Mouse (Mus musculus) kidney, adult 2 months (tissue): ENCODE results near the gene 4632433K11Rik. TPM values are rescaled to one million over a fixed set of nuclear protein-coding genes. Genes with fewer than 3 reads are reported as not detected.
A peak's percentile ranks its signal among the peaks of the same experiment; 100 is the strongest.

Source experiments
- DNase-seq: peaks from one replicate; pipeline ENCODE4 v3.0.0; 2021
- H3K27ac ChIP-seq: fragments of 200-500 bp; 2 replicates; pipeline ENCODE4 v1.5.1; 2012; ENCODE audit warnings: low read depth, low read length, control low read depth, inconsistent platforms; ENCODE audit not compliant: insufficient read depth
- H3K27me3 ChIP-seq: fragments of 200-500 bp; replicated peaks from 2 replicates; pipeline ENCODE4 v1.6.1; 2012; ENCODE audit warnings: mild to moderate bottlenecking, moderate library complexity, low read length, inconsistent platforms; ENCODE audit not compliant: control insufficient read depth, insufficient read depth
- H3K36me3 ChIP-seq: fragments of 200-500 bp; 2 replicates; pipeline ENCODE4 v1.6.1; 2012; ENCODE audit warnings: mild to moderate bottlenecking, moderate library complexity, low read length, inconsistent platforms; ENCODE audit not compliant: control insufficient read depth, insufficient read depth
- H3K4me1 ChIP-seq: fragments of 200-500 bp; 2 replicates; pipeline ENCODE4 v1.6.1; 2011; ENCODE audit warnings: low read length; ENCODE audit not compliant: control insufficient read depth, insufficient read depth
- H3K4me3 ChIP-seq: fragments of 200-500 bp; 2 replicates; pipeline ENCODE4 v1.5.1; 2011; ENCODE audit warnings: mild to moderate bottlenecking, low read depth, low read length, control low read depth; ENCODE audit not compliant: insufficient read depth
- CTCF ChIP-seq: fragments of 200-500 bp; conservative IDR thresholded peaks from 2 replicates; pipeline ENCODE4 v1.5.1; 2011; ENCODE audit warnings: low read depth, mild to moderate bottlenecking, control low read depth, low read length, moderate library complexity, mixed read lengths; ENCODE audit not compliant: insufficient read depth, insufficient read length
- POLR2A ChIP-seq: fragments of 200-500 bp; IDR thresholded peaks from one replicate; pipeline ENCODE4 v1.6.1; 2011; ENCODE audit warnings: low read depth, low read length, control low read depth
- WGBS: fragments of 180-500 bp; shearing (Covaris S2); methylation state at CpG from one replicate; pipeline ENCODE4 v1.1.7; 2018; 5-methylcytosine and 5-hydroxymethylcytosine counted together
- polyA plus RNA-seq: library from polyadenylated mRNA; depleted of rRNA; stranded (reverse); fragments of >200 nt; gene quantifications from 2 replicates; pipeline ENCODE4 v1.2.3, GENCODE M21; 2012

4632433K11Rik gene
- polyA plus RNA-seq, 1 experiment, result not detected

DNA sequence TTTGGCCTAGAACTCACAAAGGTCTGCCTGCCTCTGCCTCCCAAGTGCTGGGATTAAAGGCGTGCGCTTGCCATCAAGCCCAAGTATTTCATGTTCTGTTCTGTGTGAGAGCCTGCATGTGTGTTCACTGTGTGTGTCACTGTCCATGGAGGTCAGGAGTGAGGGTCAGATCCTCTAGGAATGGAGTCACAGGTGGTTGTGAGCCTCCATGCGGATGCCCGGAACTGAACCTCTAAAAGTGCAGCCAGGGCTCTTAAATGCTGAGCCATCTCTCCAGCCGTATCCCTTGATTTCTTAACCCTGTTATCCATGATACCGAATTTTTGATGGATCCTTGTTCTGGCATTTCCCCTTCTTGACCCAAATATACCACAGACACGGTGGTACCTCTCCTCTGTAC lies 3.1 kb downstream of the 4632433K11Rik start:
- no peak for DNase-seq
- H3K27ac ChIP-seq, result no peak overlapping the region
- no peak overlapping the region for H3K4me3 ChIP-seq
- WGBS, result 94% methylated on average over 7 of the region's 7 CpGs
- peaks cover 3% of the 10 kb centered on the region; the same call in 1 of the 2 replicates for H3K4me1 ChIP-seq
- no peaks in the 10 kb centered on the region for H3K27me3 ChIP-seq
- no peaks in the 10 kb centered on the region; the same call in 1 of the 2 replicates for H3K36me3 ChIP-seq
- TF ChIP-seq CTCF (no peak), POLR2A (no peak)

- DNase-seq, result no peak
- 72% methylated on average over 8 of the region's 8 CpGs for WGBS
- H3K4me3 ChIP-seq, result no peak overlapping the region
- H3K4me1 ChIP-seq, result peaks cover 3% of the 10 kb centered on the region; the same call in 1 of the 2 replicates
- no peaks in the 10 kb centered on the region for H3K27me3 ChIP-seq
- no peaks in the 10 kb centered on the region for H3K36me3 ChIP-seq
- no peak for TF ChIP-seq POLR2A
- TF ChIP-seq CTCF, result no peak
- H3K27ac ChIP-seq, result no peak overlapping the region
Measured at GRCm38 (mm10) chr7:5037467-5037866, 3.5 kb downstream of the 4632433K11Rik start.

DNA sequence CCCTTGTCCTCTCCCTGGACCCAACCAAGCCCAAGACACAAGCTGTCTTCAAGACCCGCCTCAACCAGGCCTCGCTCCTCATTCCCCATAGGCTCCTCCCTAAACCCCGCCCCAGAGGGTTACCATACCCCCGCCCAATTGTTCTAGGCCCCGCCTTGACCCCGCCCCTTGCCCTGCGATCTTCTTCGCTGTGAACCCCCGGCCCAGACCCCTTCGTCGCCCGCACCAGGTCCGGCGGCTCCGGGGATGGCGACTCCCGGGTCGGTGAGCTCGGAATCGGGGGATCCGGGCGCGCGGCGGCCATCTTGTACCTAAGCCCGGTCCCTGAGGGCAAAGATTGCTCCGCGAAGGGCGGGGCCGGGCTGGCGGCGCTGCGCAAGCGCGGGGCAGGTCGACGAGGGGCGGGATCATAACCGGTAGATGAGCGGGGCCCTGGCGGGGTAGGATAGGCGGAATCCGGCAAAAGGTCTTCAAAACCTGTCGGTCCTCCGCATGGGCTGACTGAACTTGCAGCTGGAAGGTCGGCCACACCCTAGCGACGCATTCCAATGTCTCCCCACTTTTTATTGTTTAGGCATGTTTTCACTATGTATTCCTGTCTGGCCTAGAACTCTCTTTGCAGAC lies 4.3 kb downstream of the 4632433K11Rik start, which contains the start of gene Zfp784:
Gene Zfp784 (minus strand): TSS at position 338 of the 624 bp plus-strand sequence.
- peak within 1 kb of the TSS; percentile 94 for H3K27ac ChIP-seq
- H3K4me1 ChIP-seq, result peaks cover 3% of the 10 kb centered on the region; the same call in 1 of the 2 replicates
- WGBS, result under 1% methylated on average over 48 of the region's 48 CpGs
- peak within 1 kb of the TSS; percentile 73 for H3K4me3 ChIP-seq
- TF ChIP-seq CTCF (no peak), POLR2A (peak; percentile 56)
- no peaks in the 10 kb centered on the region for H3K36me3 ChIP-seq
- peak; percentile 96 for DNase-seq
- no peaks in the 10 kb centered on the region for H3K27me3 ChIP-seq

GRCm38 (mm10) chr7:5038940-5039339 lies 5.0 kb downstream of the 4632433K11Rik start:
- peaks cover 3% of the 10 kb centered on the region; the same call in 1 of the 2 replicates for H3K4me1 ChIP-seq
- DNase-seq, result no peak
- TF ChIP-seq POLR2A, result no peak
- no peak for TF ChIP-seq CTCF
- WGBS, result 13% methylated on average over 5 of the region's 5 CpGs
- no peaks in the 10 kb centered on the region for H3K36me3 ChIP-seq
- H3K27me3 ChIP-seq, result no peaks in the 10 kb centered on the region
- H3K27ac ChIP-seq, result no peak overlapping the region; the same call in 1 of the 2 replicates
- no peak overlapping the region for H3K4me3 ChIP-seq

DNA sequence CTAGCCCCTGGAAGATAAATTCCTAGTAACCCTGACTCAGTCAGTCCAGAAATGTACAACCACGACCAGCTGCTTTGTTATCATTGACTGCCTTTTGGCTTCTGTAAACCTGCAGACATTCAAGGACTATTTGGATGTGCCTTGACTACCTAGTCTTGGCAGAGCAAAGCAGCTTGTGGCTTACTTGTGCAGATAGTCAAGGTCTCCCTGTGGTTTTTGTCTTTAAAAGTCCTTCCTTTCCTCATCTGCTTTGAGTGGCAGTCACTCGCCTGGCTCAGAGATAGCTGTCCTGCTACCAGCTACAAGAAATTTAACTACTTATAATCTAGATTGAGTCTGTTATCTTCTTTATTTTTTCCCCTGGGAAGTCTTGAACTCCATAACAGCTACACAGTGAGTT lies 11.1 kb downstream of the 4632433K11Rik start:
- no peaks in the 10 kb centered on the region for H3K36me3 ChIP-seq
- no peak overlapping the region for H3K4me3 ChIP-seq
- H3K27ac ChIP-seq, result no peak overlapping the region
- H3K27me3 ChIP-seq, result no peaks in the 10 kb centered on the region
- no peaks in the 10 kb centered on the region for H3K4me1 ChIP-seq
- TF ChIP-seq CTCF, result no peak
- no peak for TF ChIP-seq POLR2A
- WGBS, result 76% methylated on average over 2 of the region's 2 CpGs
- DNase-seq, result no peak

- Histone ChIP-seq H3K4me3 (no peak overlapping the region), H3K4me1 (peaks cover 3% of the 10 kb centered on the region; the same call in 1 of the 2 replicates), H3K27me3 (no peaks in the 10 kb centered on the region), H3K27ac (no peak overlapping the region), H3K36me3 (no peaks in the 10 kb centered on the region)
- 72% methylated on average over 2 of the region's 2 CpGs for WGBS
- no peak for DNase-seq
- TF ChIP-seq POLR2A, result no peak
- TF ChIP-seq CTCF, result no peak
Measured at GRCm38 (mm10) chr7:5046112-5046511, 12.2 kb downstream of the 4632433K11Rik start.

GRCm38 (mm10) chr7:5047313-5047712 lies 13.4 kb downstream of the 4632433K11Rik start:
- TF ChIP-seq CTCF (0 out of 2 replicates have a peak, but pooled peaks have one; percentile 2), POLR2A (no peak)
- Histone ChIP-seq H3K36me3 (no peaks in the 10 kb centered on the region), H3K27ac (no peak overlapping the region), H3K4me1 (peaks cover 3% of the 10 kb centered on the region; the same call in 1 of the 2 replicates), H3K27me3 (no peaks in the 10 kb centered on the region), H3K4me3 (no peak overlapping the region)
- WGBS, result 23% methylated on average over 2 of the region's 2 CpGs
- peak; percentile 67 for DNase-seq
